Mouse (Mus musculus): ENCODE measurements around the gene Pitpna.
A peak's percentile ranks its signal among the peaks of the same experiment; 100 is the strongest.
"Not testable (repeated sequence)": the region's sequence is repeated elsewhere in the genome, so short reads cannot be mapped to it uniquely, and the experiment has no call there.

The Pitpna gene

DNA sequence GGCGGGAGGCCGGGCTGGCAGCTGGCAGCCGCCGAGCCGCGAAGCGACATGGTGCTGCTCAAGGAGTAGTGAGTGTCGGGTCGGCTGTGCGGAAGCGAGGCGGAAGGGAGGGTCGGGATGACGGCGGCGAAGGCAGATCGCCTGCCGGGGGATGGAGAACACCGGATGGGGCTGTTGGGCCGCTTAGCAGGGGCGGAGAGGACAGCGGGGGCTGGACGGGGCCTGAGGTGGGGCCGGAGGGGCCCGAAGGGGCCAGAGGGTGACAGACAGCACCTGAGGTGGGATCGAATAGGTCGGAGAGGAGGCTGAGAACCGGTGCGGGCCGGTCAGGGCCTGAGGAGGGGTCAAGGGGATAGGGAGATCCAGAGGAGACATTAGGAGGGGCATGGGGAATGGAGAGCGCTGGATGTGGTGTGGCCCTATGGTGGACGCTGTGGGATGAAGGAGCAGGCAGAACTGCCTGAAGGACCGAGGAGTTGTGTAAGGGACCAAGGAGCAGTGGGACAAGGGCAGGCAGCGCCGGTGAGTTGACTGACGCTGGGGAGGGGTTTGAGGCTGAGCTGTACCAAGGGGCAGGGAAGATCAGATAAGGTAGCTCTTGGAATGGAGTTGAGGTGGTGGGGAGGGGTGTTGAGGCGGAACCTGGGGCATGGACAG is 516 bp downstream of the Pitpna start:
- peak; percentile 17 for DNase-seq (ENCODE audit: low read depth)

DNA sequence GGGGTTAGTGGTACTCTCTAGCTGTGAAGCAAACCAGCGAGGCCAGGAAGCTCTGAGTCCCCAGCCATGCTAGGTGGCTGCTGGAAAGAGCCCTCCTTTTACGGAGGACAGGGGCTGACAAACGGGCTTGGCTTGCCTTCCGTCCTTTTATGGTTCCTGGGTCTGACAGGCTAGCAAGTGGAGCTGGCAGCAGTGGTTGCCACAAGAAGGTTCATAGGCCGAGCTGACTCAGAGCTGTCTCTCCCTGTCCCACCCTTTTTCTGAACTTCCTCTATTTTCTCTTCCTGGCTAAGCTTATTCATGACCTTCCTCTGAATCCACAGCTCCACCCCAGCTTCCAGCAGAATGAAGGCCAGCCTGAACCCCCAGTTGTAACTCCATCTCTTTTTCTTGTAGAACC is 4.7 kb downstream of the Pitpna start:
- DNase-seq (ENCODE audit: low read depth), result no peak

DNA sequence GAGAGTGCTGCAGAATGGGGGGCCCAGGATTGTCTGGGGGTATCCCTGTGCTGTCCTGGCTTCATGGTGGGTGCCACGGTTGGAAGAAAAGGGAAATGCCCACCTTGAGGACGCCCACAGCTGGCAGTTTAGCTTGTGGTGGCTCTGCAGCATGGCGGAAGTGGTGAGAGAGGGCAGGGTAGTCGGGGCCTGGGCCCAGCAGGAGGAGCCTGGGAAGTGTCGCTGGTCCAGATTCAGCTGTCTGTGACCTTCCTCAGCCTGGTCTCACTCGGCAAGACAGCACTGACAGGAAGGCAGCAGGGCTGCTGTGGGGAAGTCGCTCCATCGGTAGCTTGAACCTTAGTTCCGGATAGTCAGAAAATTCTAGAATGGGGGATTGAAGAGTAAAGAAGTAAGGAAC is 6.5 kb downstream of the Pitpna start:
- no peak for DNase-seq (ENCODE audit: low read depth)

DNA sequence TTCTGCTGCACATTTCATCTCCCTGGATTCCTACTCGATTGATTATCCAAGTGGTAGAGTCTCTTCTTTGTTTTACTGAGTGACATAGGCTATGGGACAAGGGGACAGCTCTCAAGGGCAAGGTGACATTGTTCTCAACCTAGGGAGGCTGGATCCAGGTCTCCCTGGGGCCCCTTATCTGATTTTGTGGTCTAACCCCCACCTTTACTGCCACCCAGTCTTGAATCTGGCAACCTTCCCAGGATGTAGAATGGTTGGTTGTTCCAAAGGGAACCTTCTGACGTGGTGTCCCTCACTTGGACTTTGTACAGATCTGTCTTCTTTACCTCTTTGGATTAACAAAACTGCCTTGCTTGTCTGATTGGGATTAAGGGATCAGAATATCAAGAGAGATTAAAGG is 7.5 kb downstream of the Pitpna start:
- no peak for DNase-seq (ENCODE audit: low read depth)

DNA sequence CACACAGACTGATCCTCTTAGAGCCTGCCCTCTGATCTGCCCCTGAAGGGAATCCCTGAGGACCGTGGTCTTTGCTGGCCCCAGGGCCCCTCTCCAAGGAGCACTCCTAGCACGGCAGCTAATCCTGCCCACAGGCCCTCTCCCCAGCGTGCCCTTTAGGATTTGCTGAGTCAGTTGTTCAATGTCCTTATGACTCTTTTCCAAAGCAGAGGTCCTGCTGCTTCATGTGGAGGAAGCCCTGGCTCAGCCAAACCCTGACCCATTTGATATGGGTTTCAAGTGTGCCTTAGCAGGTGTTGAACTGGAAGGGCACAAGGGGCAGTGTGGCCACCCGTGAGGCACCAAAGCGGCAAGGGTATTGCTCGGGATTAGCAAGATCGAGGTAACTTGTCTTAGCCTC is 7.9 kb downstream of the Pitpna start:
- no peak for DNase-seq (ENCODE audit: low read depth)

DNA sequence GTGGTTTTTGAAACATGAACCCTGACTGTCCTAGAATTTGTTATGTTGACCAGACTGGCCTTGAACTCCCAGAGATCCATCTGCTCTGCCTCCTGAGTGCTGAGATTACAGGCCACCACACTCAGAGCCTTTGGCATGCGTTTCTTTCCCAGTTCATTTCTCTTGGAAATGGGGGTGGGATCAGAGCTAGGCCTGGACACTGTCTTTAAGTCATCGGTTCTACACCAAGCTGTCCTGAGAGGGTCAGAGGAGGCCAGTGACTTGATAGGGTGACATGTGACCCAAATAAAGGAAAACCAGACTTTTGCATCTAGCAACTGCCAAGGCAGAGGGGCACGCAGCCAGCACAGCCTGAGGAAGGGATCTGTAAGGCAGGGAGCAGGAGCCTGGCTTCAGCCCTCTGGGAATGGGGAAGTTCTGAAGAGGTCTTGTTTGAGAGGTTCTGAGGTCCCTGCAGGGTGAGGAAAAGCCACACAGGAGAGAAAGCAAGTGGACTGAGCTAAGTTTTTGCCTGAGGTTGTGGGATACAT is 8.9 kb downstream of the Pitpna start:
- DNase-seq (ENCODE audit: low read depth), result no peak

DNA sequence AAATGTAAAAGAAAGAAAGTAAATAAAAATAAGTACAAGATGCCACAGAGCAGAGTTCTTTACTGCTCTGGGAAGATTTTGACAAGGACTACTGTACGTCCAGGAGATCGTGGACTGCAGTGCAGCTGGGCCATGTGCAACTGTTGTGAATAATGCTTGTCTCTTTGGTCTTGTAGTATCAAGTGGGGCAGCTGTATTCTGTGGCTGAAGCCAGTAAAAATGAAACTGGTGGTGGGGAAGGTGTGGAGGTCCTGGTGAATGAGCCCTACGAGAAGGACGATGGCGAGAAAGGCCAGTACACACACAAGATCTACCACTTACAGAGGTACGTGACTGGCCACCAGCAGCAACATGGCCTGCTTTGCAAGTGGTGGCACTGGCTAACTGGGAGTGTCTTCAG is 10.1 kb downstream of the Pitpna start:
- DNase-seq (ENCODE audit: low read depth), result no peak

DNA sequence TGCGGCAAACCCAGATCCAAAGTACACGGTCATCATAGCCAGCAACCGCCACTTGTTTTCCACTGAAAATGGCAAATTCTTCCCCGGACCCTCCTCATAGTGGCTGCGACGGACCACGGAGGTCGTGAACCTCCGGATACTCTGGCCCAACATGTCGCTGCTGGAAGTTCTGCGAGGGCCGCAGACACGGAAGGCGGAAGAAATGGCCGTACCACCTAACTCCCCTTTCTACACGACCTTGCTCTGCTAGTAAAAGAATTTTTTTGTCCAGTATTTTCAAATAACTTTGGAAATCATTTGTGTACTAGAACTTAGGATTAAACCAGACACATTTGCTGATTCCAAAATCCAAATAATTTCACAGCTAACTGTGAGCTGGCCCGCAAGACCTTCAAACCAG is 11.9 kb downstream of the Pitpna start:
- DNase-seq (ENCODE audit: low read depth), result not testable (repeated sequence)

DNA sequence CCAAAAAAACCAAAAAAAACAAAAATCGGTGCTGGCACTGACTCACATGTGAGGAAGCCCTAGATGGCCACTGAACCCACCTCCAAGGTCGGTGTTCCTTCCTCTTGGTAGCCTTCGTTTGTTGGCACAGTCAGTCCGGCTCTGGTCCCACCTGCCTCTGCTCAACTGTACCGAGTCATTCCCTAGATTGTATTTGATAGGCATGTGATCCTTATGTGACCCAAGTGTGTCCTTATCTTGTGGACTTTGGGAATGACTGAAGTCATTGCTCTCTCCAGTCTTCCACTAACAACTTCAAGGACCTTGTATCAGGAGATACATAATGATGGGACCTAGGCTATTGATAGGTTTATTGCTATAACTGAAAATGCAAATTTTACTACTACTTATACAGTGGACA is 16.9 kb downstream of the Pitpna start:
- no peak for DNase-seq (ENCODE audit: low read depth)

DNA sequence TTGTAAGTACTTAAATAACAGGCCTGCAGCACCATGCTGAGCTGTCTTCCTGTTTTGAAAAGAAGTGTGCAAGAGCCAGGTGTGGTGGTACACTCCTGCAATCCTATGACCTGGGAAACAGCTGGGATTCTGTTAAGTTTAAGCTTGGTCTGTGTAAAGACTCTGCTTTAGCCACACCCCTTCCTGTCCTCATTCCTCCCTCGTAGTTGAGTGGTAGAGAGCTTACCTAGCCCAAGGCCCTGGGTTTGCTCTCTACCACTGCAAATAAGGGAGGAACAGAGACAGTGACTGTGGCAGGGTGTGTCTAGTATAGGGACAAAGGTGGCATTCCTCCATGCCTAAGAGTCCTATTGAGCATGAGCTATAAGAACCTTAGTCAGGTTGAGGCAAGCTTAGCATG is 17.4 kb downstream of the Pitpna start:
- no peak for DNase-seq (ENCODE audit: low read depth)

DNA sequence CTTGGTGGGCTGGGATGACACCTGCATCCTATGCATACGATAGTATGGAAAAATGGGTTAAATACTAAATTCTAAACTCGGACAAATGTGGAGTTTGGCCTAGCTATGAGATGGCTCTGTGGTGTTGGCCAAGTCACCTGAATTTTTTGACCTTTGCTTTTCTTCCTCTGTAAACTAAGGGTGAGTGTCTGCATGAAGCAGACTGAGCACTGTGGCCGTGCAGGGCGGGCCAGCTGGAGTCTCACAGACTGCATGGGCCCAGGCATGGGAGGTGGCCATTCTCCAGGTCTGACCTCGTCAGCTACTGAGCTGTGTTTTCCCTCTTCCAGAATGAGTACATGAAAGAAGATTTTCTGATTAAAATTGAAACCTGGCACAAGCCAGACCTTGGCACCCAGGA is 20.9 kb downstream of the Pitpna start:
- no peak for DNase-seq (ENCODE audit: low read depth)

DNA sequence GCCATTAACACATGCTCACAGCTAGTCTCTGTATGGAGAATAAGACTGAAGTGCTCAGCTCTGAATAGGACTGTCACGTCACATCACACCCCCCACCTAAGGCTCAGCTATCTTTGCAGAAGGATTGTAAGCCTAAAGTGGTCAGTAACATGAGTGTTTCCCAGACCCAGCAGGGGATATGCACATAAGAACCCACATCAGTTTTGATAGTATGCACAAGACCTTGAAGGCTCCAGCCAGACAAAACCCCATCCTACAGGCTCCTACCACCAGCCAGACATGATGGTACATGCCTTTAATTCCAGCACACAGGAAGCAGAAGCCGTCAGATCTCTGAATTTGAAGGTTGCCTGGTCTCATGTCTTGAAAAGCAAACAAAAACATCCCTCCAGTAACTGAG is 22.1 kb downstream of the Pitpna start:
- no peak for DNase-seq (ENCODE audit: low read depth)

DNA sequence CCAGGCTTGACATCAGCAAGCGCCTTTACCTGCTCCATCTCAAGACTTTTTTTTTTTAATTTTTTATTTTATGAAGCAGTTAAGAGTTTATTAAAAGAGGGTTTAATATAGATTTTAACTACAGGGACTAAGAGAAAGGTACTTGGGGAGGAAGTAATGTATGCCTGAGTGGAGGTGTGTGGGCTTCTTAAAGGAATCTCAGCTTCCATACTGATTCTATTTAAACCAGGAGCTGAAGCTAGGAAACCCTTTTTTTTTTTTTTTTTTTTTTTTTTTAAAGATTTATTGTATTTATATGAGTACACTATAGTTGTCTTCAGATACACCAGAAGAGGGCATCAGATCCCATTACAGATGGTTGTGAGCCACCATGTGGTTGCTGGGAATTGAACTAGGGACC is 26.9 kb downstream of the Pitpna start:
- DNase-seq (ENCODE audit: low read depth), result no peak

DNA sequence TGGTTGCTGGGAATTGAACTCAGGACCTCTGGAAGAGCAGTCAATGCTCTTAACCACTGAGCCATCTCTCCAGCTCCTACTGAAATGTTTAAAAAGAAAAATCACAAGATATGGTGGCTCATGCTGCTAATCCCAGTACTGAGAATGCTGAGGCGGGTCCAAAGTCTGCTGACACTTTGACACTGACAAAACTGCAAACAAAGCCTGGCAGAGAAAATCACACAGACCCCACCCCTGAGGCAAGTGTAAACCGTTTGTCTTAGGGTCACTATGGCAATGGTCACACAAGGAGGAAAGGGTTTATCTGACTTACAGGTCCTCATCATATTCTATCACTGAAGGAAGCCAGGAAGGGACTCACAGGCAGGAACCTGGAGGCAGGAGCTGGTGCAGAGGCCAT is 27.7 kb downstream of the Pitpna start:
- no peak for DNase-seq (ENCODE audit: low read depth)

DNA sequence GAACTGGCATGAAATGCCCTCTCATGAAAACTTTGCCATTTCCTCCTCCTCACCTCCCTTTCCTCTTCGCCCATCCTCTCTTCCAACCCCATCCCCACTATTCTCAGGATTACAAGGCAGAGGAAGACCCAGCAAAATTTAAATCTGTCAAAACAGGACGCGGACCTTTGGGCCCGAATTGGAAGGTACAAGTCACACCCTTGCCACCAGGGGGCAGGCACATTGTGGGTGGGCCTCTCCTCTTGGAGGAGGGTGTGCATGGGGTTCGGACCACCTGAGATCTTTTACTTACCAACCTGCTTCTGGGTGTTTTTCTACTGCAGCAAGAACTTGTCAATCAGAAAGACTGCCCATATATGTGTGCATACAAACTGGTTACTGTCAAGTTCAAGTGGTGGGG is 31.2 kb downstream of the Pitpna start:
- DNase-seq (ENCODE audit: low read depth), result peak; percentile 19

DNA sequence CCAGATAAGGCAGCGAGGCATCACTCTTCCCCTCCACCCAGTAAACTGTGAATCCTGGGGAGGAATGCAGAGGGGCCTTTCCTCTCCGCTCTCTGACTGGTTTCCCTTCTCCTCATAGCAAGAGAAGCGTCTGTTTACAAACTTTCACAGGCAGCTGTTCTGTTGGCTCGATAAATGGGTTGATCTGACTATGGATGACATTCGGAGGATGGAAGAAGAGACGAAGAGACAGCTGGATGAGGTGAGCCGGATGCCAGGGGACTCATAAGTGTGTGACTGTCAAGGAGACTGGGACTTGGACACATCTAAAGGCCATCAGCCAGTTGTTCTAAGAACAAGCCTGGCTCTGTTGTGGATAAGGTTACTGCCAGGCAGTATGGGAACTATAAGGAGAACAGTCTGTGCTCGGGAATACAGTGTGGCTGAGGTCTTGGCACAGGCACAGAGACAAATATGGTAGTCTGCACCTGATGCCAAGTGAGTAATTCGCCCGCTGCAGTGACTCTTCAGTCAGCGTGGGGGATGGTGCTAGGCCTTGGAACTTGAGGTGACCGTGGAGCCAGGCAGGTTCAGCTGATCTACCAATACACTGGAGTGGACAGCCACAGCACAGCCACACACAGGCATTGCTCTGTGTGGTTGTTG is 32.4 kb downstream of the Pitpna start:
- no peak for DNase-seq (ENCODE audit: low read depth)

DNA sequence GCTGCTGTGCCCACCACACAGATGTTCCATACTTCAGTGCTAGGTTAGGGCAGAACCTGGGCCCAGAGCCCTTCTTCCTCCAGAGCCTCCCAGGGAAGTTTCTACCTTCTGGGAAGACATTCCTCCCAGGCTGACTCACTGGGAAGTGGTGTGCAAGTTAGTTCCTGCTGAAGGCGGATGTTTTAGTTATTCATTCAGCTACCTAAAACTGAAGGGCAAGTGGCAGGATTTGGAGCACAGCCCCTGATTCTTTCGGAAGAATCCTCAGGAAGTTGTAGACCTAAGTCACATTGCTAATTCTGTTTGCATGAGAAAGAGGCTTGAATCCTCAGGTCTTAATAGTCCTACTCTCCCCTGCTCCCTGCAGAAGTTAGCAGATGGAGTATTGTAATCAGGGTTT is 33.5 kb downstream of the Pitpna start:
- DNase-seq (ENCODE audit: low read depth), result no peak

DNA sequence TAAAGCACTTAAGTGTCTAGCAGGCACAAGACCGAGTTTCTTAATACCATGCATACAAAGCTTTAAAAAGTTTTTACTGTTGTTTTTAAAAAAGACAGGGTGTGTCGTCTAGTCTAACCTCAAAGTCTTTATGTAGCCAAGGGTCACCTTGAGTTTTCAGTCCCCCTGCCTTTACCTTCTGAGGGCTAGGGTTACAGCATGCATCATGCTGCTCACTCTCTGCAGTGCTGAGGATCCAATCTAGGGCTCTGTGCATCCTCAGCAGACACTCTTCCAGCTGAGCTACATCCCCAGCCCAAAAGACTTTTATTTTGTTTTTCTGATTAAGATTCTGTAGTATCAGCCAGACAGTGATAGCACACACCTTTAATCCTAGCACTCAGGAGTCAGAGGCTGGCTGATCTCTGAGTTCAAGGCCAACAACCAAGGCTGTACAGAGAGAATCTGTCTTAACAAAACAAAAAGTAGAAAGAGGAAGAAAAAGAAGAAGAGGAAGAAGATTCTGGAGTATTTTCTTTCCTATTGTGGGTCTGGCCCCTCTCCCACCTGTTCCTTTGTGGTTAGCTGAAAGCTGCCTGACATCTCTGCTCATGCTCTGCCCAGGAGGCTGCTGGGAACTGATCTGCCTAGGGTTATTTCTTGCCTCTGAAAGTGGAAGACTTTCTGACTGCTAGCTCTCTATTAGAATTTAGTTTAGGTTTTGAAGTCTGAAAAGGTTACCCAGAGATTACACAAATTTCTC is 34.9 kb downstream of the Pitpna start:
- DNase-seq (ENCODE audit: low read depth), result no peak

DNA sequence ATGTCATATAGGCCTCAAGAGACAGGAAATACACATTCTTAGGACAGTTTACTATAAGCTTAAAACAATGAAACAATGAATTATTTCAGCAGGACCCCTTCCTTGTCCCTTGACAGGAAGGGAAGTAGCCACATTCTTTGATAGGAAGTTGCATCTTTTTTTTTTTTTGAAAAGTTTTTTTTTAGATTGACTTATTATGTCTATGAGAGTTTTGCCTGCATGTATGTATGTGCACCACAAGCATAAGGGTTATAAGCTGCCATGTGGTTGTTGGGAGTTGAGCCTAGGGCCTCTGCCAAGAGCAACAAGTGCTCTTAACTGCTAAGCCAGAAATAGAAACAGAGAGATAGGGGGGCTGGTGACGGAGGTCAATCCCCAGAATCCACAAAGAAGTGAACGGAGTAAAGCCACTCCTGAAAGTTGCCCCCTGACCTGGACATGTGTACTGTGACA is 36.2 kb downstream of the Pitpna start:
- no peak for DNase-seq (ENCODE audit: low read depth)

DNA sequence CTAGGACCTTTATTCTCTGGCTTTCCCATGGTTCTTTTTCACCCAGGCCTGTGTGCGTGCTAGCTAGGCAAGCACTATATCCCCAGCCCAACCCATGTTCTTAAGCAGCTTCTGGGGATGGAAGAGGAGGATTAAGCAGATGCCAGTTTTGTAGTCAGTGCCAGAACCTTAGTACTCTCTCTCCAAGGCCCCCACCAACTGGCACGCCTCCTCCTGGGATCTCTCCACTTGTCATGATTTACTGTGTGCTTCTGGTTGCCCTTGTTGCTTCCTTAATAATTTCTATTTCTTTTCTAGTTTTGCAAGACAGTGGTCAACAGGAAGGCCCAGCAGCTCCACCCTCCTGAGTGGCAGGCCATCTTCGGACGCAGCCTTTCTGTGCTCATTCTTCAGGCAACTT is 37.9 kb downstream of the Pitpna start:
- DNase-seq (ENCODE audit: low read depth), result no peak

DNA sequence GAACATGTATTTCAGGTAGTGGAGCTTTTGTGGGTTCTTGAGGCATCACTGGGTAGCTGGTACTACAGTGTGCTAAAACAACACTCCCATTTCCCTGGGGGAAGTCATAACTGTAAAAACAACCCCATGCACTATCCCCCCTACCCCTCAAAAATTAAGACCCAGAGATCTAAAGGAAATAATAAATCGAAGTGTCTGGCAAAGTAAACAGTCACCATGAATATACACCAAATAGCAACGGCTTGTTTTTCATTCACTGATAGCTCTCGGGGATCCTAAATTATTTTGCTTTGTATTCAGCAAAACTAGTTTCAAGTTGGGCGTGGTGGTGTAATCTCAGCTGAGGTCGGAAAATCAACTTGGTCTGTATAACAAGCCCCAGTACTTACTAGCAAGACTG is 42.2 kb downstream of the Pitpna start:
- no peak for DNase-seq (ENCODE audit: low read depth)

DNA sequence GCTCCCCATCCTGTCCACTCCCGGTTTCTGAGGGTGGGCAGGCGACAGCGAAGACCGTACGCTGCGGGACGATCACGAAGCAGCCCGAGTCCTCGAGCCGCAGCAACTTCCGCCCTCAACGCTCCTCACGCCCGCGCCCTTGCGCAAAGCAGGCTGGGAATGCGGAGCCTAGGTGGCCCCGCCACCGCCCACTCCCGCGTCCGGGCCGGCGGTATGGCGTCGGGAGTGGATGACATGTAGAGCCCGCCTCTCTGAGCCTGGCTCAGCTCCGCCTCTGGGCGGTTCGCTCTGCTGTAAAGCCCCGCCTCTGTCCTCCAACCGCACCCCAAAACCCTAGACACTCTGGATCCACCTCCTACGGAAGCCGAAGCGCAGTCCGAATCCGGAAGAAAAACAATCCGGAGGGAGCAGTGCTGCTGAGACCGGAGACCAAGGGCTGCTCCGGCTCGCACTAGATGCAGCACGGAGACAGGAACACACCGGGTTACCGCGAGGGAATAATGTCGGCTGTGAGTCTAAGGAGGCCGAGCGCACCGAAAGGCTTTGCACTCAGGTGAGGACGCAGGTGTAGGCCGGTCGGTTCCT is 42.8 kb downstream of the Pitpna start, which contains the start of gene Inpp5k:
TSS of gene Inpp5k (plus strand) at position 344 of the 585 bp plus-strand sequence.
- peak; percentile 96 for DNase-seq (ENCODE audit: low read depth)
